Comparison of ENCODE assay signal across 8 mouse cellular contexts in the genomic region with DNA sequence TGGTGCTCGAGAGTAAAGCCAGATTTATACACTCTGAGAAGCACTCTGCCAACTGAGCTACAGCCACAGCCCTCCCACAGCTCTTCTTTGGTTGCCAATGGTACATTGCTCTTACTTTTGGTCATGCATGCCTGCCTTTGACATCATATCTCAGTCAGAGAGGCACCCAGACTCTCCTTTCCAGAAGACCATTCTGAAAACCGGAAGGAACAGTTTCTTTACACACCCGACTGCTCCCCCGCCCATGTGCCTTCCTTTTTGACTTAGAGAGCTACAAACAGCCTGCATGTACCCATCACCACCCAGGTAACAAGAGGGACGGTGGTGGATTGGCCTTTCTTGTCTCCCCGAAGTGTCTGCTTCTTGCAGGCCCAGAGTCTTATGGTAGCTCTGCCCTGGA. TPM values are rescaled to one million over a fixed set of nuclear protein-coding genes. Genes with fewer than 3 reads are reported as not detected.
DNase-seq lines count a peak whose midpoint lies in the region; ATAC-seq lines count a peak whose summit lies in the region.

No protein-coding gene starts in this region.

- no peaks in the 10 kb centered on the region for H3K9me3 ChIP-seq in forebrain, embryonic 13.5 days (replicated peaks)

- WGBS in forebrain, embryonic 13.5 days, result 91% methylated on average over 6 of the region's 6 CpGs

- H3K9ac ChIP-seq in forebrain, embryonic 13.5 days, result 0 out of 2 replicates have a peak overlapping the region, but pooled peaks have one; percentile 3

- no peak overlapping the region for H3K4me3 ChIP-seq in forebrain, embryonic 13.5 days

- peaks cover 64% of the 10 kb centered on the region for H3K4me1 ChIP-seq in forebrain, embryonic 13.5 days

- peaks cover 37% of the 10 kb centered on the region for H3K36me3 ChIP-seq in forebrain, embryonic 13.5 days (ENCODE audit: poor library complexity, severe bottlenecking)

- H3K27me3 ChIP-seq in forebrain, embryonic 13.5 days, result no peaks in the 10 kb centered on the region

- DNase-seq in lung, adult 18-20 months, result peak; percentile 49 to 56
- DNase-seq in lung, postnatal 4 days, result no peak
- peak; percentile 52 to 54 for DNase-seq in kidney, adult 8-10 months
- no peak for DNase-seq in cerebellum, postnatal 25 days
- no peak for DNase-seq in yolk sac, embryonic 10.5 days (ENCODE audit: low spot score)

- 0 out of 2 replicates have a peak overlapping the region, but pooled peaks have one; percentile 42 for H3K4me2 ChIP-seq in forebrain, embryonic 13.5 days

- H3K27ac ChIP-seq in forebrain, embryonic 13.5 days, result peak overlapping the region; percentile 85

- ATAC-seq in forebrain, embryonic 13.5 days, result no peak
- peak; percentile 84 for ATAC-seq in neutrophil, adult 5-6 weeks (ENCODE audit: extremely low read depth, insufficient number of reproducible peaks, low FRiP score, poor library complexity, severe bottlenecking)
- no peak for ATAC-seq in megakaryocyte-erythroid progenitor cell, adult 5-6 weeks (replicated peaks; ENCODE audit: low FRiP score, low TSS enrichment, poor library complexity, severe bottlenecking)

RNA-seq across cellular contexts. Expression of a gene that starts 7.0 kb away (rescaled TPM):
- polyA plus RNA-seq in forebrain, embryonic 13.5 days (2015; fragmentation: Nextera tagmentation; extraction: Ambion mirVana), result 5.3 and 5.6 TPM in 2 replicates
- 183 and 185 TPM in 2 replicates for total RNA-seq in neutrophil, adult 5-6 weeks (2017)
- total RNA-seq in megakaryocyte-erythroid progenitor cell, adult 5-6 weeks (2014; fragmentation: Nextera tagmentation), result 5.4 and 7.4 TPM in 2 replicates
- 3.9 and 4.4 TPM in 2 replicates for total RNA-seq in megakaryocyte-erythroid progenitor cell, adult 5-6 weeks (2017)

Comparison
In these comparisons a context has a peak if more than half of its experiments do, and no peak if none do; other contexts are left out.
1. DNase-seq: peak in lung, adult 18-20 months (2 of 2) and kidney, adult 8-10 months (2 of 2); none in lung, postnatal 4 days (0 of 2), cerebellum, postnatal 25 days (0 of 2) and yolk sac, embryonic 10.5 days (single experiment).
2. RNA of a gene that starts 7.0 kb away (total RNA-seq): 183 to 185 TPM in neutrophil, adult 5-6 weeks; 3.9 to 7.4 TPM in megakaryocyte-erythroid progenitor cell, adult 5-6 weeks; every median in the first group is over 10 times any median in the second.